Mouse (Mus musculus) CH12.LX (cell line): ENCODE data around the gene Hdc. TPM values are rescaled to one million over a fixed set of nuclear protein-coding genes. Genes with fewer than 3 reads are reported as not detected.
A peak's percentile ranks its signal among the peaks of the same experiment; 100 is the strongest.

Experiments
- DNase-seq: peaks from one replicate; pipeline ENCODE4 v3.0.0-alpha.2; 2013; ENCODE audit errors: extremely low read depth
- H3K27ac ChIP-seq: 2 replicates; pipeline ENCODE4 v1.5.1; 2012; ENCODE audit warnings: low read depth, mild to moderate bottlenecking, control low read depth, moderate library complexity; ENCODE audit not compliant: insufficient read depth
- H3K27me3 ChIP-seq: replicated peaks from 2 replicates; pipeline ENCODE3; 2012; ENCODE audit warnings: inconsistent platforms
- H3K36me3 ChIP-seq, 2 experiments: replicated peaks in 1 of 2; 2 replicates each; pipeline versions ENCODE3 to v1.6.1; 2012; ENCODE audit warnings: inconsistent platforms in 1 of 2, low read length in 1 of 2, mild to moderate bottlenecking in 1 of 2, mixed read lengths in 1 of 2, moderate library complexity in 1 of 2; ENCODE audit not compliant: control insufficient read depth in 1 of 2, insufficient read depth in 1 of 2
- H3K4me1 ChIP-seq, 2 experiments: 2 replicates each; pipeline ENCODE4 v1.6.1; 2012; ENCODE audit warnings: inconsistent platforms in 1 of 2, moderate library complexity in 1 of 2; ENCODE audit not compliant: insufficient read depth in 2 of 2, control insufficient read depth in 1 of 2
- H3K4me2 ChIP-seq: 2 replicates; pipeline ENCODE4 v1.6.1; 2012; ENCODE audit warnings: low read depth, mild to moderate bottlenecking, control low read depth; ENCODE audit not compliant: poor library complexity, insufficient read depth, severe bottlenecking
- H3K4me3 ChIP-seq, 3 experiments: fragments of 150-350 bp in 1 of 3; sonication (generic) in 1 of 3; replicated peaks in 1 of 3; 2 replicates each; pipeline versions ENCODE3 to v1.5.1; 2011 to 2012; ENCODE audit warnings: low read depth in 2 of 3, low read length in 2 of 3, mild to moderate bottlenecking in 2 of 3, moderate library complexity in 2 of 3, control low read depth in 1 of 3, improper control_type of control experiment in 1 of 3, inconsistent platforms in 1 of 3, mixed read lengths in 1 of 3; ENCODE audit not compliant: poor library complexity in 1 of 3
- H3K79me2 ChIP-seq: replicated peaks from 2 replicates; pipeline ENCODE4 v1.6.1; 2012; ENCODE audit warnings: mild to moderate bottlenecking, moderate library complexity; ENCODE audit not compliant: control insufficient read depth, poor library complexity, insufficient read depth, severe bottlenecking; ENCODE audit errors: extremely low read depth
- H3K9ac ChIP-seq: 2 replicates; pipeline ENCODE4 v1.6.1; 2012; ENCODE audit warnings: low read depth, mild to moderate bottlenecking, control low read depth, moderate library complexity; ENCODE audit not compliant: insufficient read depth
- H3K9me3 ChIP-seq: replicated peaks from 2 replicates; pipeline ENCODE3; 2012; ENCODE audit warnings: low read length, inconsistent platforms, mixed read lengths
- BHLHE40 ChIP-seq: IDR thresholded peaks from 2 replicates; pipeline ENCODE4 v1.6.1; 2011; ENCODE audit warnings: mild to moderate bottlenecking, low read depth, low read length, improper control_type of control experiment
- CHD1 ChIP-seq: IDR thresholded peaks from 2 replicates; pipeline ENCODE4 v1.6.1; 2012; ENCODE audit warnings: low read depth, low read length, improper control_type of control experiment, inconsistent platforms
- CHD2 ChIP-seq: IDR thresholded peaks from 2 replicates; pipeline ENCODE4 v1.6.1; 2011; ENCODE audit warnings: low read length, improper control_type of control experiment
- CTCF ChIP-seq, 2 experiments: IDR thresholded peaks in 1 of 2; conservative IDR thresholded peaks in 1 of 2; 2 replicates each; pipeline ENCODE4 v1.5.1; 2011 to 2012; ENCODE audit warnings: low read depth in 2 of 2, low read length in 2 of 2, improper control_type of control experiment in 1 of 2, inconsistent platforms in 1 of 2, mild to moderate bottlenecking in 1 of 2, moderate library complexity in 1 of 2
- E2F4 ChIP-seq: IDR thresholded peaks from 2 replicates; pipeline ENCODE4 v1.6.1; 2011; ENCODE audit warnings: low read depth, low read length, improper control_type of control experiment; ENCODE audit not compliant: insufficient replicate concordance
- ELF1 ChIP-seq: IDR thresholded peaks from 2 replicates; pipeline ENCODE4 v1.6.1; 2014; ENCODE audit warnings: low read depth, mild to moderate bottlenecking, inconsistent platforms, low read length, improper control_type of control experiment
- EP300 ChIP-seq: IDR thresholded peaks from 2 replicates; pipeline ENCODE4 v1.6.1; 2011; ENCODE audit warnings: low read length, improper control_type of control experiment
- ETS1 ChIP-seq: conservative IDR thresholded peaks from 2 replicates; pipeline ENCODE4 v1.6.1; 2012; ENCODE audit warnings: low read depth, mild to moderate bottlenecking, inconsistent platforms, low read length, improper control_type of control experiment, moderate library complexity
- KAT2A ChIP-seq: IDR thresholded peaks from 2 replicates; pipeline ENCODE4 v1.6.1; 2012; ENCODE audit warnings: low read length, improper control_type of control experiment, inconsistent platforms; ENCODE audit not compliant: insufficient replicate concordance
- MAZ ChIP-seq: IDR thresholded peaks from 2 replicates; pipeline ENCODE4 v1.6.1; 2012; ENCODE audit warnings: low read depth, mild to moderate bottlenecking, inconsistent platforms, low read length, improper control_type of control experiment, moderate library complexity
- MXI1 ChIP-seq: IDR thresholded peaks from 2 replicates; pipeline ENCODE4 v1.6.1; 2011; ENCODE audit warnings: mild to moderate bottlenecking, low read depth, low read length, improper control_type of control experiment
- NRF1 ChIP-seq: IDR thresholded peaks from 2 replicates; pipeline ENCODE4 v1.6.1; 2014; ENCODE audit warnings: low read depth, mild to moderate bottlenecking, inconsistent platforms, low read length, improper control_type of control experiment, moderate library complexity
- PAX5 ChIP-seq: IDR thresholded peaks from 2 replicates; pipeline ENCODE4 v1.6.1; 2012; ENCODE audit warnings: low read length, inconsistent platforms, mixed read lengths
- POLR2A ChIP-seq: IDR thresholded peaks from 2 replicates; pipeline ENCODE4 v1.6.1; 2011; ENCODE audit warnings: low read depth, mild to moderate bottlenecking, improper control_type of control experiment, low read length
- POLR2AphosphoS2 ChIP-seq: IDR thresholded peaks from 2 replicates; pipeline ENCODE4 v1.6.1; 2011; ENCODE audit warnings: low read depth, low read length, improper control_type of control experiment
- RAD21 ChIP-seq: IDR thresholded peaks from 2 replicates; pipeline ENCODE4 v1.6.1; 2011; ENCODE audit warnings: low read depth, mild to moderate bottlenecking, low read length, improper control_type of control experiment, moderate library complexity
- RCOR1 ChIP-seq: conservative IDR thresholded peaks from 2 replicates; pipeline ENCODE4 v1.6.1; 2012; ENCODE audit warnings: low read depth, mild to moderate bottlenecking, inconsistent platforms, low read length, improper control_type of control experiment
- SMC3 ChIP-seq: IDR thresholded peaks from 2 replicates; pipeline ENCODE4 v1.6.1; 2011; ENCODE audit warnings: low read depth, low read length, improper control_type of control experiment
- TBP ChIP-seq: conservative IDR thresholded peaks from 2 replicates; pipeline ENCODE4 v1.6.1; 2011; ENCODE audit warnings: low read depth, low read length, improper control_type of control experiment
- TCF12 ChIP-seq: IDR thresholded peaks from 2 replicates; pipeline ENCODE4 v1.6.1; 2014; ENCODE audit warnings: low read depth, mild to moderate bottlenecking, inconsistent platforms, low read length, improper control_type of control experiment
- UBTF ChIP-seq: IDR thresholded peaks from 2 replicates; pipeline ENCODE4 v1.6.1; 2012; ENCODE audit warnings: low read depth, mild to moderate bottlenecking, inconsistent platforms, low read length, improper control_type of control experiment, moderate library complexity
- USF1 ChIP-seq: IDR thresholded peaks from 2 replicates; pipeline ENCODE4 v1.6.1; 2014; ENCODE audit warnings: low read depth, mild to moderate bottlenecking, inconsistent platforms, low read length, improper control_type of control experiment
- ZC3H11A ChIP-seq: IDR thresholded peaks from 2 replicates; pipeline ENCODE4 v1.6.1; 2012; ENCODE audit warnings: low read depth, mild to moderate bottlenecking, inconsistent platforms, low read length, improper control_type of control experiment
- ZKSCAN1 ChIP-seq: IDR thresholded peaks from 2 replicates; pipeline ENCODE4 v1.6.1; 2012; ENCODE audit warnings: low read depth, inconsistent platforms, low read length, improper control_type of control experiment, borderline replicate concordance
- ZNF384 ChIP-seq: IDR thresholded peaks from 2 replicates; pipeline ENCODE4 v1.6.1; 2012; ENCODE audit warnings: low read depth, low read length, improper control_type of control experiment, inconsistent platforms
- dilution Hi-C: fragments of 300-500 bp; cut with MboI; formaldehyde crosslinking; loops from 2 replicates; pipeline ENCODE4 v1.14.3; 2020; ENCODE audit warnings: low sequenced_read_pairs; ENCODE audit not compliant: extremely low pct_unique_long_range_greater_than_20kb, extremely low pct_ligation_motif_present
- in situ Hi-C: fragments of 300-500 bp; cut with MboI; formaldehyde crosslinking; loops from 3 replicates; pipeline ENCODE4 v1.14.3; 2019; ENCODE audit warnings: low sequenced_read_pairs, low pct_ligation_motif_present, low pct_unique_long_range_greater_than_20kb, mixed read lengths
- polyA plus RNA-seq: library from polyadenylated mRNA; unstranded; fragments of >175 nt; gene quantifications from 2 replicates; pipeline ENCODE4 v1.2.1, GENCODE M21; 2012; ENCODE audit warnings: low read depth; ENCODE audit not compliant: insufficient read length
- total RNA-seq, 2 experiments: library from RNA; depleted of rRNA; stranded (reverse); fragments of 300-350 nt in 1 of 2; fragments of >200 nt in 1 of 2; gene quantifications; 2 replicates each; pipeline ENCODE4 v1.2.3; 2012 to 2014

Hdc gene
- total and polyA plus RNA-seq, 3 experiments, result 1.5 to 1.8 (median 1.6) TPM

- H3K27me3 ChIP-seq, result peaks cover 4% of the 10 kb centered on the region
- no peak overlapping the region for H3K9ac ChIP-seq
- H3K4me2 ChIP-seq, result no peak overlapping the region
- TF ChIP-seq CTCF (conservative IDR thresholded peaks at IDR 0.05 in 1 of 2, IDR thresholded peaks at IDR 0.05 in 1 of 2; ENCODE audit: low read depth in 2 of 2, low read length in 2 of 2) (peak; percentile 10 to 34; a peak in 2 of 4 replicates), RCOR1 (no peak)
- TF ChIP-seq, all 38 proteins: peak for 1
- in situ Hi-C loops, result no loop called here
- peaks cover 4 to 6% of the 10 kb centered on the region in 2 experiments for H3K4me1 ChIP-seq
- H3K4me3 ChIP-seq, result no peak overlapping the region
- H3K79me2 ChIP-seq, result no peaks in the 10 kb centered on the region
- H3K9me3 ChIP-seq, result peaks cover 6% of the 10 kb centered on the region
- H3K27ac ChIP-seq, result no peak overlapping the region
- dilution Hi-C loops, result no loop called here
- H3K36me3 ChIP-seq, result no peaks in the 10 kb centered on the region
- DNase-seq, result no peak
These were observed 43.5 kb downstream of the Hdc start for GRCm38 (mm10) chr2:126575391-126576176.

GRCm38 (mm10) chr2:126572747-126573146 is 46.4 kb downstream of the Hdc start:
- peaks cover 4 to 6% of the 10 kb centered on the region in 2 experiments for H3K4me1 ChIP-seq
- TF ChIP-seq SMC3 (no peak), USF1 (no peak), CHD2 (no peak), POLR2A (no peak), CTCF (conservative IDR thresholded peaks at IDR 0.05 in 1 of 2, IDR thresholded peaks at IDR 0.05 in 1 of 2; ENCODE audit: low read depth in 2 of 2, low read length in 2 of 2) (no peak), ZC3H11A (no peak), PAX5 (no peak), CHD1 (no peak), ZNF384 (no peak), ETS1 (no peak), MXI1 (no peak), EP300 (no peak), TCF12 (no peak)
- H3K4me3 ChIP-seq, result no peak overlapping the region
- no peak overlapping the region for H3K9ac ChIP-seq
- H3K4me2 ChIP-seq, result no peak overlapping the region
- DNase-seq, result no peak
- dilution Hi-C loops, result no loop called here
- H3K79me2 ChIP-seq, result no peaks in the 10 kb centered on the region
- peaks cover 11% of the 10 kb centered on the region for H3K9me3 ChIP-seq
- no peaks in the 10 kb centered on the region for H3K36me3 ChIP-seq
- in situ Hi-C loops, result no loop called here
- peaks cover 4% of the 10 kb centered on the region for H3K27me3 ChIP-seq
- H3K27ac ChIP-seq, result no peak overlapping the region

GRCm38 (mm10) chr2:126572163-126572562 is 46.9 kb downstream of the Hdc start:
- H3K4me1 ChIP-seq, result peaks cover 4 to 6% of the 10 kb centered on the region in 2 experiments
- dilution Hi-C loops (no loop called here), in situ Hi-C loops (no loop called here)
- no peak overlapping the region for H3K4me2 ChIP-seq
- no peak overlapping the region for H3K4me3 ChIP-seq
- H3K9ac ChIP-seq, result no peak overlapping the region
- no peak for DNase-seq
- no peak overlapping the region for H3K27ac ChIP-seq
- peaks cover 11% of the 10 kb centered on the region for H3K9me3 ChIP-seq
- no peaks in the 10 kb centered on the region for H3K79me2 ChIP-seq
- H3K36me3 ChIP-seq, result no peaks in the 10 kb centered on the region
- peaks cover 4% of the 10 kb centered on the region for H3K27me3 ChIP-seq
- TF ChIP-seq POLR2A (no peak), KAT2A (no peak), E2F4 (no peak), TCF12 (no peak), EP300 (no peak), TBP (no peak), MXI1 (no peak), NRF1 (no peak), UBTF (no peak), POLR2AphosphoS2 (no peak), ELF1 (no peak), ZKSCAN1 (no peak), MAZ (no peak), ZNF384 (no peak), RAD21 (no peak), CHD2 (no peak), PAX5 (no peak), BHLHE40 (no peak)
